Comparison of ENCODE assay signal across 8 mouse cellular contexts in the genomic region with DNA sequence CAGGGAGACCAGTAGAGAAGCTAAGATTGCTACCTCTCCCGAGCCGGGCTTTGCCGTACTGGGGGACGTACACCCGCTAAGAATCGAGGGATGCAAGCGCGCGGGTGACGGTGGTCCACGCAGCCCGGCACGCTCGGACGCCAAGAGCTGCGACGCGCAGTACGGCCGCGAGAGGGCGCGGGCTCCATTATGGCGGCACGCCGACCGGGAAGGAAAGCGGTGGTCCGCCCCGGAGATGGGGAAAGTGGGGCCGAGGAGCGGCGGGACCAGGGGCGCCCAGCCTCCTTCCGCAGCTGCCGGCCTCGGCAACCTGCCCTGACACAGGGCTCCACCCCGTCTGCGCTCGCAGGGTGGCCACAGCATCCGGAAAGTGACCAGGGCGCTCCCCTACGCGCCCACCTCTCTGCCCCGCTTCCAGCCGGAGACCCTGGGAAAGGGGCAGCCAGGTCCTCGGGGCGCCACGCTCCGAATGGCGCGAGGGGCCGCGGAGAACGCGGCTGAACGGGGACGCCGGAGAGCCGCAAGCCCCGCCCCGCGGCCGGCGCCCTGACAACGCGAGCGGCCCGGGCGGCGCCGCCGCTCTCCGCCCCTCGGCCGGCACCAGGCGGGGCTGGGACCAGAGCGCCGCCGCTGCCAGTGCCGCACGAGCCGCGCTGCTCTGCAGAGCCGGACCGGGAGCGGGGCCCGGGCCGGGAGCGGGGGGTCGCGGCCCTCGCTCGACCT. TPM values are rescaled to one million over a fixed set of nuclear protein-coding genes. Genes with fewer than 3 reads are reported as not detected.
A peak's percentile ranks its signal among the peaks of the same experiment; 100 is the strongest.
DNase-seq lines count a peak whose midpoint lies in the region; ATAC-seq and TF ChIP-seq lines count a peak whose summit lies in the region.

A gene (plus strand): TSS at position 257 of the 723 bp plus-strand sequence.

- peak within 1 kb of the TSS; percentile 96 for H3K4me2 ChIP-seq in lung, embryonic 15.5 days

- H3K4me3 ChIP-seq in cerebellum, adult 2 months (replicated peaks; ENCODE audit: insufficient read depth, low read depth, low read length): peak within 1 kb of the TSS; percentile 91
- H3K4me3 ChIP-seq in lung, embryonic 15.5 days: peak within 1 kb of the TSS; percentile 70
- H3K4me3 ChIP-seq in olfactory bulb, adult 2 months (ENCODE audit: insufficient read depth, low read depth, low read length): peak within 1 kb of the TSS; percentile 93

- peak; percentile 46 for DNase-seq in MEL-GATA-1-ER (ENCODE audit: extremely low read depth, low read depth)
- peak; percentile 88 to 94 for DNase-seq in cerebellum, adult 2 months
- DNase-seq in forelimb bud, embryonic 11.5 days (ENCODE audit: low read depth, low spot score): peak; percentile 87
- peak; percentile 83 for DNase-seq in layer of hippocampus, adult 9-10 months (ENCODE audit: low spot score)
- peak; percentile 80 for DNase-seq in thymus, postnatal 0 days (ENCODE audit: low spot score)

- TF ChIP-seq POLR2A in cerebellum, adult 2 months (IDR thresholded peaks at IDR 0.05; ENCODE audit: borderline replicate concordance, insufficient read depth, low read length): peak; percentile 48; the same call in 1 of the 2 replicates
- TF ChIP-seq POLR2A in olfactory bulb, adult 2 months (IDR thresholded peaks at IDR 0.05; ENCODE audit: insufficient read depth, low read depth, low read length): peak; percentile 58; the same call in 1 of the 2 replicates

- TF ChIP-seq CTCF in cerebellum, adult 2 months (IDR thresholded peaks at IDR 0.05; ENCODE audit: borderline replicate concordance, insufficient read depth, low read depth, low read length): peak; percentile 73
- TF ChIP-seq CTCF in olfactory bulb, adult 2 months (IDR thresholded peaks at IDR 0.05; ENCODE audit: insufficient read depth, low read depth, low read length): peak; percentile 87

- under 1% methylated on average over 92 of the region's 94 CpGs for WGBS in cerebellum, adult 2 months
- under 1% methylated on average over 79 of the region's 94 CpGs for WGBS in lung, embryonic 15.5 days
- WGBS in olfactory bulb, adult 2 months: under 1% methylated on average over 93 of the region's 94 CpGs

- H3K9ac ChIP-seq in lung, embryonic 15.5 days: peak within 1 kb of the TSS; percentile 64

- H3K27ac ChIP-seq in cerebellum, adult 2 months (ENCODE audit: insufficient read depth, low read length): peak within 1 kb of the TSS; percentile 94
- peak within 1 kb of the TSS; percentile 91 for H3K27ac ChIP-seq in lung, embryonic 15.5 days
- peak within 1 kb of the TSS; percentile 93 for H3K27ac ChIP-seq in olfactory bulb, adult 2 months (ENCODE audit: insufficient read depth, low read depth, low read length)

- H3K4me1 ChIP-seq in cerebellum, adult 2 months (ENCODE audit: control insufficient read depth, insufficient read depth, low read length): peaks cover 2% of the 10 kb centered on the region; the same call in 1 of the 2 replicates
- H3K4me1 ChIP-seq in lung, embryonic 15.5 days: peaks cover 20% of the 10 kb centered on the region
- H3K4me1 ChIP-seq in olfactory bulb, adult 2 months (ENCODE audit: control insufficient read depth, insufficient read depth, low read length): peaks cover 9% of the 10 kb centered on the region

- no peaks in the 10 kb centered on the region for H3K9me3 ChIP-seq in lung, embryonic 15.5 days

- H3K36me3 ChIP-seq in lung, embryonic 15.5 days: no peaks in the 10 kb centered on the region

- peak; percentile 77 to 86 for ATAC-seq in hematopoietic stem cell, adult 5-6 weeks (replicated peaks in 1 of 2; ENCODE audit: insufficient read depth in 1 of 2, low FRiP score in 2 of 2, low TSS enrichment in 1 of 2, low read depth in 1 of 2, poor library complexity in 2 of 2, severe bottlenecking in 2 of 2)
- ATAC-seq in lung, embryonic 15.5 days (ENCODE audit: borderline replicate concordance, extremely low read depth, low FRiP score, low TSS enrichment): peak; percentile 91

- H3K27me3 ChIP-seq in cerebellum, adult 2 months (ENCODE audit: control insufficient read depth, insufficient read depth, low read length): no peaks in the 10 kb centered on the region
- H3K27me3 ChIP-seq in lung, embryonic 15.5 days: no peaks in the 10 kb centered on the region

RNA-seq across cellular contexts. Expression of the gene that starts here (rescaled TPM):
- polyA plus RNA-seq in cerebellum, adult 2 months (2012; rRNA removed): 219 and 231 TPM in 2 replicates
- total RNA-seq in hematopoietic stem cell, adult 5-6 weeks (2017): 7.8 and 22.5 TPM in 2 replicates
- polyA plus RNA-seq in lung, embryonic 15.5 days (2015; fragmentation: Nextera tagmentation; extraction: Ambion mirVana): 16.3 and 17.3 TPM in 2 replicates
- not detected in 2 replicates for polyA plus RNA-seq in olfactory bulb, adult 2 months (2012; ENCODE audit: insufficient read depth, insufficient read length, low replicate concordance, missing spikeins)
- polyA plus RNA-seq in thymus, postnatal 0 days (2015; fragmentation: Nextera tagmentation; extraction: Ambion mirVana): 8.1 and 11.4 TPM in 2 replicates

Comparison
In these comparisons a context has a peak if more than half of its experiments do, and no peak if none do; other contexts are left out.
1. Peak in every context shown above with its lines: DNase-seq, ATAC-seq, H3K4me3 ChIP-seq and H3K27ac ChIP-seq.
2. RNA of the gene that starts here (polyA plus RNA-seq): 219 to 231 TPM in cerebellum, adult 2 months; 16.3 to 17.3 TPM in lung, embryonic 15.5 days, 8.1 to 11.4 TPM in thymus, postnatal 0 days and not detected in olfactory bulb, adult 2 months; every median in the first group is over 10 times any median in the second.